Mouse (Mus musculus): Measurements from ENCODE around the gene Ccm2l.

Ccm2l gene

GRCm38 (mm10) chr2:153052700-153053351, 12.9 kb upstream of the Ccm2l start:
- no peak for DNase-seq (ENCODE audit: low read depth)

GRCm38 (mm10) chr2:153053896-153054295, 11.9 kb upstream of the Ccm2l start:
- DNase-seq (ENCODE audit: low read depth): no peak

GRCm38 (mm10) chr2:153055270-153055920, 10.4 kb upstream of the Ccm2l start:
- no peak for DNase-seq (ENCODE audit: low read depth)

GRCm38 (mm10) chr2:153058365-153058764, 7.4 kb upstream of the Ccm2l start:
- DNase-seq (ENCODE audit: low read depth): no peak

- DNase-seq (ENCODE audit: low read depth): no peak
Measured at GRCm38 (mm10) chr2:153060216-153060615, 5.5 kb upstream of the Ccm2l start.

- DNase-seq (ENCODE audit: low read depth): no peak
Measured at GRCm38 (mm10) chr2:153063394-153063793, 2.4 kb upstream of the Ccm2l start.

GRCm38 (mm10) chr2:153064190-153064970, 1.4 kb upstream of the Ccm2l start:
- no peak for DNase-seq (ENCODE audit: low read depth)

GRCm38 (mm10) chr2:153066991-153067390, 1.2 kb downstream of the Ccm2l start:
- DNase-seq (ENCODE audit: low read depth): no peak

GRCm38 (mm10) chr2:153070762-153071490, 5.2 kb downstream of the Ccm2l start:
- DNase-seq (ENCODE audit: low read depth): peak; percentile 20

- DNase-seq (ENCODE audit: low read depth): no peak
Measured at GRCm38 (mm10) chr2:153071491-153072184, 5.9 kb downstream of the Ccm2l start.

GRCm38 (mm10) chr2:153074651-153075050, 8.9 kb downstream of the Ccm2l start:
- DNase-seq (ENCODE audit: low read depth): no peak

GRCm38 (mm10) chr2:153075961-153076360, 10.2 kb downstream of the Ccm2l start:
- no peak for DNase-seq (ENCODE audit: low read depth)

- peak; percentile 92 for DNase-seq (ENCODE audit: low read depth)
Measured at GRCm38 (mm10) chr2:153080841-153081523, 15.2 kb downstream of the Ccm2l start.

GRCm38 (mm10) chr2:153081866-153082265, 16.1 kb downstream of the Ccm2l start:
- DNase-seq (ENCODE audit: low read depth): no peak

GRCm38 (mm10) chr2:153083275-153083674, 17.5 kb downstream of the Ccm2l start:
- DNase-seq (ENCODE audit: low read depth): no peak

GRCm38 (mm10) chr2:153083824-153084223, 18.1 kb downstream of the Ccm2l start:
- DNase-seq (ENCODE audit: low read depth): no peak

GRCm38 (mm10) chr2:153084261-153084976, 18.7 kb downstream of the Ccm2l start:
- no peak for DNase-seq (ENCODE audit: low read depth)

GRCm38 (mm10) chr2:153085556-153085955, 19.8 kb downstream of the Ccm2l start:
- DNase-seq (ENCODE audit: low read depth): no peak

- DNase-seq (ENCODE audit: low read depth): no peak
Measured at GRCm38 (mm10) chr2:153086166-153086565, 20.4 kb downstream of the Ccm2l start.

- DNase-seq (ENCODE audit: low read depth): no peak
Measured at GRCm38 (mm10) chr2:153087091-153087490, 21.3 kb downstream of the Ccm2l start.

Measured in naive thymus-derived CD4-positive, alpha-beta T cell, adult 2 months (primary cell).